Mouse (Mus musculus): ENCODE results near the gene AL607142.1. TPM values are rescaled to one million over a fixed set of nuclear protein-coding genes. Genes with fewer than 3 reads are reported as not detected.

AL607142.1 gene
- polyA plus RNA-seq, 1 experiment from 2014 or later, result not detected

DNA sequence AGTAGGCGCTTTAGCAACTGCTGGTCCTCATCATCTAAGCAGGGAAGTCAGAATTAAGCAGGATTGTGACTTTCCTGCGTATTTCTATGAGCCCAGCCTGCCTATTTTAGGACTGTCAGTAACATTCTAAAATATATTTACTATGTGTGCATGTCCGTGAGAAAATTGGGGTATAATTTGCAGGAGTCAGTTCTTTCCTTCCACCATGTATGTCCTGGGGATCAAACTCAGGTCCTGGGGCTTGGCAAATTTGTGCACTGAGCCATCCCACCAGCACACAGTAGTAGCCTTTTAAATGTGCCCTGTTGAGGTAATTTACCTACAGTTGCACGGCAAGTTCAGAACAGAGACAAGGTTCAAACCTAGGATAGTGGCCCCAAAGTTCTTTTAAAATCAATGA, 28.5 kb upstream of the AL607142.1 start:
- WGBS, result 85% methylated on average over 4 of the region's 4 CpGs

DNA sequence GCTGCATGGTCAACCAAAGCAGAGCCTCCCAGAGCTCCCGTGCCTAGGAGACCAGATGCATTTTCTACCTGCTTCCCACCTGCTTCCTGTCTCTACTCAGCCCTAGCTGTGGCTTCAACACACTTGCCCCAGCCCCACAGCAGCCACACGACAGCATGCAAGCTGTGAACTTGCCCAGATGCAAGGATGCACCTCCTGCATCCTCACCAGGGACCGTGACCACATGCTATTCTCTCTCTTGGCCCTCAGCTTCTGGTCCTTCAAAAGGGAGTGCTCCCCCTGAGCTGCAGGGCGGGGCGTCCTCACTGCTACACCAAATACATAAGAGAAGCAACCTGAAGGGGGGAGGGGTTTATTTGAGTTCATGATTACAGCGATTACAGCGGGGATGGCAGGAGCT, 27.8 kb upstream of the AL607142.1 start:
- 24% methylated on average over 7 of the region's 7 CpGs for WGBS
- ATAC-seq (ENCODE audit: insufficient read depth, low FRiP score), result no peak
- H3K27me3 ChIP-seq (ENCODE audit: control insufficient read depth, insufficient read depth, low read length), result peaks cover 28% of the 10 kb centered on the region
- 0 out of 2 replicates have a peak overlapping the region, but pooled peaks have one; percentile 2 for H3K27ac ChIP-seq (ENCODE audit: low read length)
- H3K4me1 ChIP-seq (ENCODE audit: control insufficient read depth, insufficient read depth, low read length), result peaks cover 12% of the 10 kb centered on the region; the same call in 1 of the 2 replicates
- no peak overlapping the region for H3K4me3 ChIP-seq (replicated peaks; ENCODE audit: low read length)
- no peaks in the 10 kb centered on the region for H3K36me3 ChIP-seq (ENCODE audit: control insufficient read depth, insufficient read depth, low read length)
- H3K9me3 ChIP-seq (replicated peaks; ENCODE audit: control insufficient read depth, low read length), result no peaks in the 10 kb centered on the region
- no peak overlapping the region for H3K4me2 ChIP-seq (ENCODE audit: low read depth, low read length)
- H3K9ac ChIP-seq (ENCODE audit: low read length), result no peak overlapping the region

More for the DNA sequence above, 28.5 kb upstream of the AL607142.1 start:
- no peak for ATAC-seq (ENCODE audit: insufficient read depth, low FRiP score)
- Histone ChIP-seq H3K9ac (ENCODE audit: low read length) (no peak overlapping the region), H3K36me3 (ENCODE audit: control insufficient read depth, insufficient read depth, low read length) (no peaks in the 10 kb centered on the region), H3K4me3 (replicated peaks; ENCODE audit: low read length) (no peak overlapping the region), H3K27ac (ENCODE audit: low read length) (no peak overlapping the region), H3K27me3 (ENCODE audit: control insufficient read depth, insufficient read depth, low read length) (peaks cover 30% of the 10 kb centered on the region), H3K4me2 (ENCODE audit: low read depth, low read length) (no peak overlapping the region), H3K4me1 (ENCODE audit: control insufficient read depth, insufficient read depth, low read length) (peaks cover 12% of the 10 kb centered on the region; the same call in 1 of the 2 replicates), H3K9me3 (replicated peaks; ENCODE audit: control insufficient read depth, low read length) (no peaks in the 10 kb centered on the region)

- Histone ChIP-seq H3K4me2 (ENCODE audit: low read depth, low read length) (no peak overlapping the region), H3K4me3 (replicated peaks; ENCODE audit: low read length) (no peak overlapping the region), H3K9ac (ENCODE audit: low read length) (no peak overlapping the region), H3K27ac (ENCODE audit: low read length) (no peak overlapping the region), H3K4me1 (ENCODE audit: control insufficient read depth, insufficient read depth, low read length) (no peaks in the 10 kb centered on the region), H3K36me3 (ENCODE audit: control insufficient read depth, insufficient read depth, low read length) (no peaks in the 10 kb centered on the region), H3K9me3 (replicated peaks; ENCODE audit: control insufficient read depth, low read length) (no peaks in the 10 kb centered on the region), H3K27me3 (ENCODE audit: control insufficient read depth, insufficient read depth, low read length) (no peaks in the 10 kb centered on the region)
- 89% methylated on average over 2 of the region's 2 CpGs for WGBS
- no peak for ATAC-seq (ENCODE audit: insufficient read depth, low FRiP score)
Observed at GRCm38 (mm10) chr4:120041520-120041919, 23.3 kb upstream of the AL607142.1 start.

DNA sequence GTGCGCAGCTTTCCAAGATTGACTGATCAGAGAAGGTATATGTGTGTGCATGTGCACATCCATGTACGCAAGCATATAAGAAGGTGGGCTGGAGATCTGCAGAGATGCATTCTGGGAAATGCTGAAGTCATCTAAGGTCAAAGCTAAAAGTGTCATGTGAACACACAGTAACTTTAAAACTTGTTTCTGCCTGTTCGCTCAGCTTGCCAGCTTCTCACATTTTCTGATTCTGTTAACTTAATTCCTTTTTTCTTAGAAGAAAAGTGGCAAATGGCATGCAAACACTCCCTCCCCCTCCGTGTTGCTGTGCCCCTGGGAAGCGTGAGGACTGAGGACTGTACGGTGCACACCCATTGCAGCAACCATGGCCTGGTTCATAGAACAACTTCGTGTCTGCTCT, 22.3 kb upstream of the AL607142.1 start:
- H3K9ac ChIP-seq (ENCODE audit: low read length), result no peak overlapping the region
- ATAC-seq (ENCODE audit: insufficient read depth, low FRiP score), result no peak
- 79% methylated on average over 7 of the region's 7 CpGs for WGBS
- H3K27ac ChIP-seq (ENCODE audit: low read length), result no peak overlapping the region
- H3K4me1 ChIP-seq (ENCODE audit: control insufficient read depth, insufficient read depth, low read length), result peaks cover 3% of the 10 kb centered on the region; the same call in 1 of the 2 replicates
- H3K4me2 ChIP-seq (ENCODE audit: low read depth, low read length), result no peak overlapping the region
- no peaks in the 10 kb centered on the region for H3K27me3 ChIP-seq (ENCODE audit: control insufficient read depth, insufficient read depth, low read length)
- H3K4me3 ChIP-seq (replicated peaks; ENCODE audit: low read length), result no peak overlapping the region
- H3K36me3 ChIP-seq (ENCODE audit: control insufficient read depth, insufficient read depth, low read length), result no peaks in the 10 kb centered on the region
- H3K9me3 ChIP-seq (replicated peaks; ENCODE audit: control insufficient read depth, low read length), result no peaks in the 10 kb centered on the region

- H3K9me3 ChIP-seq (replicated peaks; ENCODE audit: control insufficient read depth, low read length), result no peaks in the 10 kb centered on the region
- 81% methylated on average over 5 of the region's 5 CpGs for WGBS
- H3K36me3 ChIP-seq (ENCODE audit: control insufficient read depth, insufficient read depth, low read length), result no peaks in the 10 kb centered on the region
- H3K4me3 ChIP-seq (replicated peaks; ENCODE audit: low read length), result no peak overlapping the region
- H3K4me2 ChIP-seq (ENCODE audit: low read depth, low read length), result no peak overlapping the region
- no peak overlapping the region for H3K9ac ChIP-seq (ENCODE audit: low read length)
- no peak overlapping the region for H3K27ac ChIP-seq (ENCODE audit: low read length)
- peaks cover 3% of the 10 kb centered on the region; the same call in 1 of the 2 replicates for H3K4me1 ChIP-seq (ENCODE audit: control insufficient read depth, insufficient read depth, low read length)
- no peaks in the 10 kb centered on the region for H3K27me3 ChIP-seq (ENCODE audit: control insufficient read depth, insufficient read depth, low read length)
- no peak for ATAC-seq (ENCODE audit: insufficient read depth, low FRiP score)
Observed at GRCm38 (mm10) chr4:120044612-120045011, 20.2 kb upstream of the AL607142.1 start.

GRCm38 (mm10) chr4:120045131-120045537, 19.7 kb upstream of the AL607142.1 start:
- 37% methylated on average over 5 of the region's 5 CpGs for WGBS
- Histone ChIP-seq H3K27me3 (ENCODE audit: control insufficient read depth, insufficient read depth, low read length) (no peaks in the 10 kb centered on the region), H3K9me3 (replicated peaks; ENCODE audit: control insufficient read depth, low read length) (no peaks in the 10 kb centered on the region), H3K4me3 (replicated peaks; ENCODE audit: low read length) (no peak overlapping the region), H3K9ac (ENCODE audit: low read length) (no peak overlapping the region), H3K27ac (ENCODE audit: low read length) (0 out of 2 replicates have a peak overlapping the region, but pooled peaks have one; percentile 6), H3K4me2 (ENCODE audit: low read depth, low read length) (no peak overlapping the region), H3K36me3 (ENCODE audit: control insufficient read depth, insufficient read depth, low read length) (no peaks in the 10 kb centered on the region), H3K4me1 (ENCODE audit: control insufficient read depth, insufficient read depth, low read length) (peaks cover 3% of the 10 kb centered on the region; the same call in 1 of the 2 replicates)
- no peak for ATAC-seq (ENCODE audit: insufficient read depth, low FRiP score)

DNA sequence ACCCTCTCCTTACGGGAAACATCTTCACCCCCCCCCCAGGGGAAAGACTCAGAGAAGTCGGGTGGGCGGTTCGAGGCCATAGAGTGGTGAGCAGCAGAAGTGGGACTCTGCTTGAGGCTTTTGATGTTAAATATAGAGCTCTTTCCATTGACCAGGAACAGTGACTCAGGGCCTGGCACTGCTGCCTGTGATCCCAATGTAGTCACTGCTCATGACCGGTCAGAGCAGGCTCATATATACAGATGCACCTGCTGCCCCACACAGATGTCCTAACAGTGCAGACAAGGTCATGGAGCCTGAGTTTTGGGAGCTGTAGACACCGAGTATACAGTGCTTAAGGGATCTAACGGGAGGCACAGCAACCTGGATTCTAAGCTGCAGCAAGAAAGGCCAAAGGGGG, 18.9 kb upstream of the AL607142.1 start:
- H3K27ac ChIP-seq (ENCODE audit: low read length), result no peak overlapping the region
- H3K4me3 ChIP-seq (replicated peaks; ENCODE audit: low read length), result no peak overlapping the region
- WGBS, result 75% methylated on average over 7 of the region's 7 CpGs
- H3K4me2 ChIP-seq (ENCODE audit: low read depth, low read length), result no peak overlapping the region
- H3K36me3 ChIP-seq (ENCODE audit: control insufficient read depth, insufficient read depth, low read length), result no peaks in the 10 kb centered on the region
- no peak for ATAC-seq (ENCODE audit: insufficient read depth, low FRiP score)
- H3K4me1 ChIP-seq (ENCODE audit: control insufficient read depth, insufficient read depth, low read length), result peaks cover 3% of the 10 kb centered on the region; the same call in 1 of the 2 replicates
- H3K9me3 ChIP-seq (replicated peaks; ENCODE audit: control insufficient read depth, low read length), result no peaks in the 10 kb centered on the region
- H3K9ac ChIP-seq (ENCODE audit: low read length), result no peak overlapping the region
- no peaks in the 10 kb centered on the region for H3K27me3 ChIP-seq (ENCODE audit: control insufficient read depth, insufficient read depth, low read length)

DNA sequence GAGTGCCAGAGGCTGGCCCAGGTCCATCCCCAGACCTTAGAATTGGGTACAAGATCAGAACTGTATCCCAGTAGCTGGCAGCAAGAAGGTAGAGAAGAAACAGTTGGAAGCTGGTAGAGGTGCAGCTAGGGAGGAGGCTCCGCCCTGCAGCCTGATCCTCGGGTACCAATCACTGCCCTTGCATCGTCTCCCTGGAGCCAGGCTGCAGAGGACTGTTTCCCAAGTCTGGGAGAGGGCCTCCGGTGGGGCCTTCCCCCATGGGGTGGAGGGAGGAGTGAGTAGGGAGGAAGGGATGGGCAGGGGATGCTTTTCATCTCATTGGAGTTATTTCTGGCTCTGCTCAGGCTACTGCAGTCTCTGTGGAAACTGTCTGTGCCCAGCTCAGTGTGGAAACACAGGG, 17.7 kb upstream of the AL607142.1 start:
- no peak overlapping the region for H3K4me2 ChIP-seq (ENCODE audit: low read depth, low read length)
- H3K27ac ChIP-seq (ENCODE audit: low read length), result no peak overlapping the region
- H3K9me3 ChIP-seq (replicated peaks; ENCODE audit: control insufficient read depth, low read length), result no peaks in the 10 kb centered on the region
- no peaks in the 10 kb centered on the region for H3K36me3 ChIP-seq (ENCODE audit: control insufficient read depth, insufficient read depth, low read length)
- ATAC-seq (ENCODE audit: insufficient read depth, low FRiP score), result no peak
- no peak overlapping the region for H3K4me3 ChIP-seq (replicated peaks; ENCODE audit: low read length)
- H3K27me3 ChIP-seq (ENCODE audit: control insufficient read depth, insufficient read depth, low read length), result no peaks in the 10 kb centered on the region
- peaks cover 3% of the 10 kb centered on the region; the same call in 1 of the 2 replicates for H3K4me1 ChIP-seq (ENCODE audit: control insufficient read depth, insufficient read depth, low read length)
- 28% methylated on average over 4 of the region's 4 CpGs for WGBS
- no peak overlapping the region for H3K9ac ChIP-seq (ENCODE audit: low read length)

DNA sequence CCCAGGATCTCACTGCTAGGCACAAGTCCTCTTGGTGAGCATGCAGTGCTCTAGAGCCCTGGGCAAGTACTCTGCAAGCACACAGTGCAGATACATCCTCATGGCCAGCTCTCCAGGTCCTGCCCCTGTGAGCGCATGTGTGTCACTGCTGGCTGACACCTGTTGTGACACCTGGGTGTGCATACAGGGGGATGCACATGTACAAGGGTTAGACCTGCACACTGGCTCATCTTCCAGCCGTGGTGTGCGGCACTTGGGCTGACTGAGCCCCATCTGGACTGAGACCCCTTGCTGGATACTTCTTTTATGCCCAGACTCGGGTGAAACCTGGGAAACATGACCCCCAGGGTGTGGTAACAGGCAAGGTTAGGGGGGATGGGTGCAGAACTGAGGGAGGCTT, 16.5 kb upstream of the AL607142.1 start:
- H3K36me3 ChIP-seq (ENCODE audit: control insufficient read depth, insufficient read depth, low read length), result no peaks in the 10 kb centered on the region
- H3K9ac ChIP-seq (ENCODE audit: low read length), result no peak overlapping the region
- no peaks in the 10 kb centered on the region for H3K27me3 ChIP-seq (ENCODE audit: control insufficient read depth, insufficient read depth, low read length)
- 81% methylated on average over 4 of the region's 4 CpGs for WGBS
- H3K4me1 ChIP-seq (ENCODE audit: control insufficient read depth, insufficient read depth, low read length), result peaks cover 3% of the 10 kb centered on the region; the same call in 1 of the 2 replicates
- no peak overlapping the region for H3K4me2 ChIP-seq (ENCODE audit: low read depth, low read length)
- no peak overlapping the region for H3K27ac ChIP-seq (ENCODE audit: low read length)
- H3K9me3 ChIP-seq (replicated peaks; ENCODE audit: control insufficient read depth, low read length), result no peaks in the 10 kb centered on the region
- H3K4me3 ChIP-seq (replicated peaks; ENCODE audit: low read length), result no peak overlapping the region
- ATAC-seq (ENCODE audit: insufficient read depth, low FRiP score), result no peak

All from stomach, embryonic 16.5 days (tissue).